Mouse (Mus musculus) forebrain, postnatal 0 days (tissue): ENCODE data around the gene Zfp385b. TPM values are rescaled to one million over a fixed set of nuclear protein-coding genes. Genes with fewer than 3 reads are reported as not detected.
A peak's percentile ranks its signal among the peaks of the same experiment; 100 is the strongest.

Experiments
- ATAC-seq: fragments of 200-750 bp; cut with Nextera tagmentation; 2 replicates; pipeline ENCODE4 v1.8.0; 2017; ENCODE audit warnings: mild to moderate bottlenecking, moderate library complexity
- DNase-seq: peaks from one replicate; pipeline ENCODE4 v3.0.0-alpha.2; 2015
- H3K27ac ChIP-seq: fragments of 300-500 bp; sonication (generic); 2 replicates; pipeline ENCODE4 v1.5.1; 2014; ENCODE audit warnings: low read depth, mild to moderate bottlenecking, antibody characterized with exemption, low read length, moderate library complexity, mixed read lengths
- H3K27me3 ChIP-seq: fragments of 300-500 bp; sonication (generic); 2 replicates; pipeline ENCODE4 v1.6.1; 2014; ENCODE audit warnings: mild to moderate bottlenecking, low read length, mixed read lengths; ENCODE audit not compliant: insufficient read depth
- H3K36me3 ChIP-seq: fragments of 300-500 bp; sonication (generic); 2 replicates; pipeline ENCODE4 v1.6.1; 2014; ENCODE audit warnings: mild to moderate bottlenecking, moderate library complexity; ENCODE audit not compliant: insufficient read depth
- H3K4me1 ChIP-seq: fragments of 300-500 bp; sonication (generic); 2 replicates; pipeline ENCODE4 v1.6.1; 2014; ENCODE audit warnings: antibody characterized with exemption; ENCODE audit not compliant: insufficient read depth
- H3K4me2 ChIP-seq: fragments of 300-500 bp; sonication (generic); 2 replicates; pipeline ENCODE4 v1.6.1; 2014; ENCODE audit warnings: low read depth, mild to moderate bottlenecking, moderate library complexity
- H3K4me3 ChIP-seq: fragments of 300-500 bp; sonication (generic); 2 replicates; pipeline ENCODE4 v1.5.1; 2014; ENCODE audit warnings: low read depth, low read length, mixed read lengths
- H3K9ac ChIP-seq: fragments of 300-500 bp; sonication (generic); 2 replicates; pipeline ENCODE4 v1.6.1; 2014; ENCODE audit warnings: mild to moderate bottlenecking
- H3K9me3 ChIP-seq: fragments of 300-500 bp; sonication (generic); 2 replicates; pipeline ENCODE4 v1.6.1; 2016; ENCODE audit warnings: low read length
- CTCF ChIP-seq: sonication (generic); IDR thresholded peaks from 2 replicates; pipeline ENCODE4 v1.5.1; 2016; ENCODE audit warnings: antibody characterized with exemption, control low read depth, low read depth
- WGBS: fragments of 180-500 bp; shearing (Covaris S2); extraction: QIAGEN DNeasy Blood & Tissue Kit; methylation state at CpG from one replicate; pipeline ENCODE4 v1.1.7; 2014; 5-methylcytosine and 5-hydroxymethylcytosine counted together
- polyA plus RNA-seq: library from polyadenylated mRNA; unstranded; fragments of >200 nt; fragmentation: Nextera tagmentation; extraction: Ambion mirVana; gene quantifications from 2 replicates; pipeline ENCODE4 v1.2.1, GENCODE M21; 2015
- total RNA-seq: library from RNA; depleted of rRNA; stranded (reverse); fragments of >200 nt; gene quantifications from 2 replicates; pipeline ENCODE4 v1.2.3, GENCODE M21; 2014

The Zfp385b gene
- total and polyA plus RNA-seq, 2 experiments from 2014 or later = 10.0 to 20.4 TPM

GRCm38 (mm10) chr2:77408972-77409371, 410.5 kb downstream of the Zfp385b start:
- H3K4me2 ChIP-seq = no peak overlapping the region
- H3K27me3 ChIP-seq = no peaks in the 10 kb centered on the region
- ATAC-seq (no peak), DNase-seq (peak; percentile 41)
- no peak overlapping the region for H3K4me3 ChIP-seq
- H3K9me3 ChIP-seq = no peaks in the 10 kb centered on the region
- H3K36me3 ChIP-seq = peaks cover 3% of the 10 kb centered on the region; the same call in 1 of the 2 replicates
- H3K4me1 ChIP-seq = no peaks in the 10 kb centered on the region
- H3K9ac ChIP-seq = no peak overlapping the region
- H3K27ac ChIP-seq = no peak overlapping the region
- peak; percentile 43 for TF ChIP-seq CTCF
- 68% methylated on average over 7 of the region's 7 CpGs for WGBS

GRCm38 (mm10) chr2:77402329-77402728, 417.1 kb downstream of the Zfp385b start:
- H3K4me1 ChIP-seq = peaks cover 3% of the 10 kb centered on the region; the same call in 1 of the 2 replicates
- no peak for TF ChIP-seq CTCF
- no peaks in the 10 kb centered on the region for H3K9me3 ChIP-seq
- no peak overlapping the region for H3K4me3 ChIP-seq
- WGBS = 30% methylated on average over 13 of the region's 13 CpGs
- H3K27ac ChIP-seq = no peak overlapping the region
- ATAC-seq (no peak), DNase-seq (no peak)
- H3K27me3 ChIP-seq = no peaks in the 10 kb centered on the region
- no peaks in the 10 kb centered on the region for H3K36me3 ChIP-seq
- H3K4me2 ChIP-seq = peak overlapping the region; percentile 3; the same call in 1 of the 2 replicates
- no peak overlapping the region for H3K9ac ChIP-seq

DNA sequence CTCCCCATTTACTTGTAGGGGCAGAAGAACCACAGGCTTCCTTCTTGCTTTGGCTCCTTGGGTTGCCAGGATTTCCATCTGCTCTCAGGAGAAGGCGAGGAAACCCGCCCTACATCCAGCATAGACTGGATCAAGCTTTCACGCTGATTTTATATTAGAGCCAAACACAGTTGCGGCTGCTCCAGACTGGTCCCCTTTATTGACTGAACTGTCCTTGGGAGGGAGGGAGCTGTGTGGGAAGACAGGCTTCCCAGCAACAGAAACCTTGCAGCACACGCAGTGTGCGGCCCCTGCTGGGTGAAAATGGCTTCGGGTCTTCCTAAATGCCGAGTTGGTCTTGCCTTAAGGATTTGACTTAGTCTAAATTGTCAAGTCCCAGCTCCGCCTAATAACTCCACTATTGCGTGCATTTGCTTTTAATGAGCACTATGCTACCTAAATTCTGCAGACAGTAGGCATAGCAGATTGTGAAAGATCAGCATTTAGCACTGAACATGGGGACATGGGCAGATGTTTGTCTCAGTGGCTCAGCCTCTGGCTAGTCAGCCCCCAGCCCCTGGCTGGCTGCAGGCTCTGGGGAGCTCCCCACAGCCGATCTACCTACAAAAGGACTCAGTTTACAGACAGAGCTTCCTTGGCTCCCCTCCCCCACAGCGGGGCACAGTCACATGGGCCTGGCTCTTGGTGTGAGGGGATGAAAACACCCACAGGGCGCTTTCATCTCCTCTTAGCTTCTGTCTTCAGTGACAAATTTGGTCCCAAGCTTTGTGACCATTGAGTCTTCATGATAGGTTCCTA, 417.8 kb downstream of the Zfp385b start:
- 11% methylated on average over 13 of the region's 13 CpGs for WGBS
- peak overlapping the region; percentile 3; the same call in 1 of the 2 replicates for H3K4me2 ChIP-seq
- H3K9me3 ChIP-seq = no peaks in the 10 kb centered on the region
- H3K27me3 ChIP-seq = no peaks in the 10 kb centered on the region
- peaks cover 3% of the 10 kb centered on the region; the same call in 1 of the 2 replicates for H3K4me1 ChIP-seq
- no peak overlapping the region for H3K9ac ChIP-seq
- H3K27ac ChIP-seq = no peak overlapping the region
- peak; percentile 62 for DNase-seq
- peak; percentile 48 for TF ChIP-seq CTCF
- no peaks in the 10 kb centered on the region for H3K36me3 ChIP-seq
- ATAC-seq = peak; percentile 86
- no peak overlapping the region for H3K4me3 ChIP-seq

- 92% methylated on average over 7 of the region's 7 CpGs for WGBS
- no peak for TF ChIP-seq CTCF
- no peaks in the 10 kb centered on the region for H3K27me3 ChIP-seq
Measured at GRCm38 (mm10) chr2:77393881-77394280, 425.6 kb downstream of the Zfp385b start.

DNA sequence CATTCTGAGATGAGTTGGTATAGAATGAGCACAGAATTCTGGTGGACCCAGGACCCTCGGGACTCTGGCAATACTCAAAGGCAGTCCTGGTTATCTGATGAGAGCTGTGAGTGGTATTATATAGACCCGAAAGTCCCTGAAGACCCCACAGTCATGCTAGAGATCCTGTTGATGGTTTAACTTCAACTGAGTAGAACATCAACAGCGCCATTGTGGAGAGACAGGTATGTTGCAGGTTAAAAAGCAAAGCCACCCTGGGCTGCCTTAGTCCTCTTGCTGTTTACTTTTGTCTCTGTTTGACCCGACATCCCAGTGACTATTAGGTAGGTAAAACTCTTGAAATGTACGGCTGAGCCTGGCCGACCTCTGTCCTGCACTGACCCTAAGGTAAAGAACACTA, 431.3 kb downstream of the Zfp385b start:
- TF ChIP-seq CTCF = no peak
- H3K4me2 ChIP-seq = no peak overlapping the region
- H3K27ac ChIP-seq = no peak overlapping the region
- H3K9me3 ChIP-seq = no peaks in the 10 kb centered on the region
- DNase-seq (no peak), ATAC-seq (no peak)
- no peaks in the 10 kb centered on the region for H3K36me3 ChIP-seq
- 0 out of 2 replicates have a peak, but pooled peaks cover 3% of the 10 kb centered on the region for H3K4me1 ChIP-seq
- H3K9ac ChIP-seq = no peak overlapping the region
- no peaks in the 10 kb centered on the region for H3K27me3 ChIP-seq
- 85% methylated on average over 6 of the region's 6 CpGs for WGBS
- H3K4me3 ChIP-seq = no peak overlapping the region

More at GRCm38 (mm10) chr2:77393881-77394280, 425.6 kb downstream of the Zfp385b start:
- H3K4me2 ChIP-seq = no peak overlapping the region
- DNase-seq = no peak
- no peak overlapping the region for H3K27ac ChIP-seq
- ATAC-seq = no peak
- 0 out of 2 replicates have a peak, but pooled peaks cover 6% of the 10 kb centered on the region for H3K4me1 ChIP-seq
- no peak overlapping the region for H3K4me3 ChIP-seq
- H3K9me3 ChIP-seq = no peaks in the 10 kb centered on the region
- H3K9ac ChIP-seq = no peak overlapping the region
- no peaks in the 10 kb centered on the region for H3K36me3 ChIP-seq

- WGBS = 29% methylated on average over 5 of the region's 5 CpGs
- peak; percentile 65 for TF ChIP-seq CTCF
- Histone ChIP-seq H3K27me3 (no peaks in the 10 kb centered on the region), H3K36me3 (no peaks in the 10 kb centered on the region), H3K4me2 (no peak overlapping the region), H3K9ac (no peak overlapping the region), H3K27ac (no peak overlapping the region), H3K9me3 (no peaks in the 10 kb centered on the region), H3K4me1 (no peaks in the 10 kb centered on the region), H3K4me3 (no peak overlapping the region)
- DNase-seq = peak; percentile 50
- no peak for ATAC-seq
Measured at GRCm38 (mm10) chr2:77386515-77386914, 432.9 kb downstream of the Zfp385b start.

GRCm38 (mm10) chr2:77382766-77383165, 436.7 kb downstream of the Zfp385b start:
- H3K9me3 ChIP-seq = no peaks in the 10 kb centered on the region
- no peak overlapping the region for H3K27ac ChIP-seq
- TF ChIP-seq CTCF = no peak
- no peaks in the 10 kb centered on the region for H3K36me3 ChIP-seq
- DNase-seq (no peak), ATAC-seq (no peak)
- H3K27me3 ChIP-seq = no peaks in the 10 kb centered on the region
- H3K4me3 ChIP-seq = no peak overlapping the region
- H3K4me2 ChIP-seq = no peak overlapping the region
- no peak overlapping the region for H3K9ac ChIP-seq
- no peaks in the 10 kb centered on the region for H3K4me1 ChIP-seq
- WGBS = 78% methylated on average over 5 of the region's 5 CpGs
